Comparison of ENCODE assay signal across 20 mouse cellular contexts in genomic region chr6:87503976-87504375, GRCm38 (mm10). TPM values are rescaled to one million over a fixed set of nuclear protein-coding genes. Genes with fewer than 3 reads are reported as not detected.
A peak's percentile ranks its signal among the peaks of the same experiment; 100 is the strongest.
DNase-seq lines count a peak whose midpoint lies in the region; ATAC-seq lines count a peak whose summit lies in the region.
"Had no signal": no experiment of that assay in that cellular context is flagged by ENCODE, and none has a peak within 500 bp of the region (broad histone marks: within the 10 kb centered on the region; RNA-seq: fewer than 3 reads in every experiment).

No protein-coding gene starts in this region.

- no peaks in the 10 kb centered on the region for H3K36me3 ChIP-seq in kidney, embryonic 15.5 days
- H3K36me3 ChIP-seq: embryonic facial prominence, embryonic 12.5 days; forebrain, embryonic 10.5 days; neural tube, embryonic 15.5 days; stomach, embryonic 15.5 days had no signal

- peak; percentile 35 for DNase-seq in lung, postnatal 36 days
- no peak for DNase-seq in lung, postnatal 10 days
- peak; percentile 29 to 51 for DNase-seq in CD8-positive naive resting alpha-beta T cell, adult 2 months (ENCODE audit: low read depth in 2 of 2, low spot score in 2 of 2)
- peak; percentile 82 for DNase-seq in naive thymus-derived CD4-positive, alpha-beta T cell, adult 2 months (ENCODE audit: low read depth)
- peak; percentile 32 to 55 for DNase-seq in thymus, postnatal 36 days
- DNase-seq in ovary, postnatal 36 days (ENCODE audit: low spot score) = no peak
- DNase-seq: adrenal gland, adult 8-10 months; cerebellum, postnatal 25 days; heart, postnatal 10 days; kidney, adult 9 months; lung, postnatal 4 days had no signal

- WGBS in kidney, embryonic 15.5 days = 59% methylated on average over 5 of the region's 5 CpGs

- no peak overlapping the region for H3K4me3 ChIP-seq in kidney, embryonic 15.5 days (replicated peaks)
- H3K4me3 ChIP-seq: embryonic facial prominence, embryonic 12.5 days; forebrain, embryonic 10.5 days; layer of hippocampus, adult 2 months; neural tube, embryonic 15.5 days; stomach, embryonic 15.5 days had no signal

- H3K4me2 ChIP-seq in kidney, embryonic 15.5 days = no peak overlapping the region
- H3K4me2 ChIP-seq: embryonic facial prominence, embryonic 12.5 days; liver, embryonic 11.5 days; neural tube, embryonic 15.5 days; stomach, embryonic 15.5 days had no signal

- H3K27me3 ChIP-seq in kidney, embryonic 15.5 days = no peaks in the 10 kb centered on the region
- H3K27me3 ChIP-seq: embryonic facial prominence, embryonic 12.5 days; neural tube, embryonic 15.5 days; stomach, embryonic 15.5 days had no signal

- no peak overlapping the region for H3K9ac ChIP-seq in kidney, embryonic 15.5 days
- H3K9ac ChIP-seq: embryonic facial prominence, embryonic 12.5 days; neural tube, embryonic 15.5 days; stomach, embryonic 15.5 days had no signal

- peaks cover 4% of the 10 kb centered on the region; the same call in 1 of the 2 replicates for H3K4me1 ChIP-seq in kidney, embryonic 15.5 days
- H3K4me1 ChIP-seq: neural tube, embryonic 15.5 days; stomach, embryonic 15.5 days had no signal

- no peak overlapping the region for H3K27ac ChIP-seq in kidney, embryonic 15.5 days
- H3K27ac ChIP-seq: embryonic facial prominence, embryonic 12.5 days; forebrain, embryonic 10.5 days; layer of hippocampus, adult 2 months; neural tube, embryonic 15.5 days; stomach, embryonic 15.5 days had no signal

- ATAC-seq in kidney, embryonic 15.5 days (replicated peaks; ENCODE audit: low FRiP score) = no peak
- ATAC-seq: hindbrain, embryonic 16.5 days; midbrain, embryonic 16.5 days had no signal

- no peaks in the 10 kb centered on the region for H3K9me3 ChIP-seq in kidney, embryonic 15.5 days (replicated peaks)
- H3K9me3 ChIP-seq: embryonic facial prominence, embryonic 12.5 days; forebrain, embryonic 10.5 days; neural tube, embryonic 15.5 days; stomach, embryonic 15.5 days had no signal

RNA-seq across cellular contexts. Expression of gene Arhgap25, which starts 29.1 kb away (rescaled TPM):
- polyA plus RNA-seq in kidney, embryonic 15.5 days (2015; fragmentation: Nextera tagmentation; extraction: Ambion mirVana) = 5.2 and 6.0 TPM in 2 replicates

Comparison
In these comparisons a context has a peak if more than half of its experiments do, and no peak if none do; other contexts are left out.
1. DNase-seq: peak in lung, postnatal 36 days (single experiment), CD8-positive naive resting alpha-beta T cell, adult 2 months (2 of 2), naive thymus-derived CD4-positive, alpha-beta T cell, adult 2 months (single experiment) and thymus, postnatal 36 days (2 of 2); none in lung, postnatal 10 days (single experiment) and ovary, postnatal 36 days (single experiment).